Mouse (Mus musculus) embryonic facial prominence, embryonic 14.5 days (tissue): ENCODE results near the gene Abhd2. TPM values are rescaled to one million over a fixed set of nuclear protein-coding genes. Genes with fewer than 3 reads are reported as not detected.

Experiments
- ATAC-seq: fragments of 200-750 bp; cut with Nextera tagmentation; 2 replicates; pipeline ENCODE4 v1.8.0; 2017; ENCODE audit warnings: low read depth, moderate number of reproducible peaks, moderate TSS enrichment
- DNase-seq: peaks from one replicate; pipeline ENCODE4 v3.0.0-alpha.2; 2015; ENCODE audit warnings: low spot score
- H3K27ac ChIP-seq: fragments of 300-500 bp; sonication (generic); replicated peaks from 2 replicates; pipeline ENCODE4 v1.5.1; 2014; ENCODE audit warnings: low read depth, mild to moderate bottlenecking, low read length, moderate library complexity
- H3K27me3 ChIP-seq: fragments of 300-500 bp; sonication (generic); replicated peaks from 2 replicates; pipeline ENCODE4 v1.6.1; 2014; ENCODE audit warnings: low read length; ENCODE audit not compliant: control insufficient read depth, insufficient read depth
- H3K36me3 ChIP-seq: fragments of 300-500 bp; sonication (generic); 2 replicates; pipeline ENCODE4 v1.6.1; 2014; ENCODE audit warnings: low read length, mixed read lengths; ENCODE audit not compliant: control insufficient read depth, insufficient read depth
- H3K4me1 ChIP-seq: fragments of 300-500 bp; sonication (generic); 2 replicates; pipeline ENCODE4 v1.6.1; 2014; ENCODE audit warnings: antibody characterized with exemption, low read length; ENCODE audit not compliant: control insufficient read depth, insufficient read depth
- H3K4me2 ChIP-seq: fragments of 300-500 bp; sonication (generic); 2 replicates; pipeline ENCODE4 v1.6.1; 2014; ENCODE audit warnings: low read depth, mild to moderate bottlenecking, low read length, moderate library complexity, mixed read lengths
- H3K4me3 ChIP-seq: fragments of 300-500 bp; sonication (generic); 2 replicates; pipeline ENCODE4 v1.5.1; 2014; ENCODE audit warnings: low read depth, mild to moderate bottlenecking, low read length
- H3K9ac ChIP-seq: fragments of 300-500 bp; sonication (generic); 2 replicates; pipeline ENCODE4 v1.6.1; 2014; ENCODE audit warnings: low read depth, mild to moderate bottlenecking, low read length, moderate library complexity, mixed read lengths
- H3K9me3 ChIP-seq: fragments of 300-500 bp; sonication (generic); 2 replicates; pipeline ENCODE4 v1.6.1; 2016; ENCODE audit warnings: low read length; ENCODE audit not compliant: control insufficient read depth
- WGBS: fragments of 180-500 bp; shearing (Covaris S2); extraction: QIAGEN DNeasy Blood & Tissue Kit; methylation state at CpG from one replicate; pipeline ENCODE4 v1.1.7; 2014; 5-methylcytosine and 5-hydroxymethylcytosine counted together
- polyA plus RNA-seq: library from polyadenylated mRNA; unstranded; fragments of >200 nt; fragmentation: Nextera tagmentation; extraction: Ambion mirVana; gene quantifications from 2 replicates; pipeline ENCODE4 v1.2.1, GENCODE M21; 2014

The Abhd2 gene
- polyA plus RNA-seq, 1 experiment from 2014 or later = 14.5 TPM

DNA sequence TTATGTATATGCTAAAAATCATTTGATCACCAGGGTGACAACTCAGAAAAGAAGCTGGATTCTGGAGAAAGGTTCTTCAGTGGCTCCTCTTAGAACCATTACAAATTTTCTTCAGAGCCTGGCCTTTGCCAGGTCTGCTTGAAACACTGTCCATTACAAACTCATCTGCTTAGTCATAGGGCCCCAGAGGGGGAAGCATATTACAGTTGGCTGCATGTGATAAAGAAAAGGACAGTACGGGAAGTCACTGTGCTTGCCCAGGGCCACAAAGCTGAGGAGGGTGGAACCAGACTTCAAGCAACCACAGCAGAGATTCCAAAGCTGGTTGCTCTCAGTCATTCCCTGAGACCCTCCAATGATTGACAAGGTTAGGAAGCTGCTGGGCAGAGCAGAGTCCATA is 3.1 kb upstream of the Abhd2 start:
- Histone ChIP-seq H3K4me3 (no peak overlapping the region), H3K4me1 (peaks cover 12% of the 10 kb centered on the region), H3K36me3 (no peaks in the 10 kb centered on the region), H3K4me2 (no peak overlapping the region), H3K27me3 (no peaks in the 10 kb centered on the region), H3K27ac (no peak overlapping the region), H3K9me3 (no peaks in the 10 kb centered on the region), H3K9ac (no peak overlapping the region)
- DNase-seq (no peak), ATAC-seq (no peak)
- WGBS = 59% methylated on average over 1 of the region's 1 CpGs

DNA sequence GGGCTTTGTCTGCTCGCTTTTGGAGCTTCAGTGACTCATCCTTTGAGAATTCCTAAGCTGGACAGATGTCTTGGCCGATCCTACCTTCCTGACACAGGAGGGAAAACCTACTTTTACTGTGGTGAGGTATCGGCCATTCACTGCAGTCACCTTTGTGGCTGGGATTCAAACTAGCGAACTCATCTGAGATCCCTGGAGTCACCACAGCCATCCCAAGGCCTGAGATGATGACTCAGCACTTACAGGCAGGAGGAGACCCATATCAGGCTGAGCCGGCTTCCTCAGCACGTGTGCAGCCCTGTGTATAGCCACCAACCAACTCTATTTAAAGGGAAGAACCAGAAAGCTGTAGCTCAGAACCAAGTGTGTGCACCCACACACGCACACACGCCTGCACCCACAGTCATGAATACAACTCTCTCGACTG is 2.0 kb upstream of the Abhd2 start:
- WGBS = 78% methylated on average over 9 of the region's 9 CpGs

DNA sequence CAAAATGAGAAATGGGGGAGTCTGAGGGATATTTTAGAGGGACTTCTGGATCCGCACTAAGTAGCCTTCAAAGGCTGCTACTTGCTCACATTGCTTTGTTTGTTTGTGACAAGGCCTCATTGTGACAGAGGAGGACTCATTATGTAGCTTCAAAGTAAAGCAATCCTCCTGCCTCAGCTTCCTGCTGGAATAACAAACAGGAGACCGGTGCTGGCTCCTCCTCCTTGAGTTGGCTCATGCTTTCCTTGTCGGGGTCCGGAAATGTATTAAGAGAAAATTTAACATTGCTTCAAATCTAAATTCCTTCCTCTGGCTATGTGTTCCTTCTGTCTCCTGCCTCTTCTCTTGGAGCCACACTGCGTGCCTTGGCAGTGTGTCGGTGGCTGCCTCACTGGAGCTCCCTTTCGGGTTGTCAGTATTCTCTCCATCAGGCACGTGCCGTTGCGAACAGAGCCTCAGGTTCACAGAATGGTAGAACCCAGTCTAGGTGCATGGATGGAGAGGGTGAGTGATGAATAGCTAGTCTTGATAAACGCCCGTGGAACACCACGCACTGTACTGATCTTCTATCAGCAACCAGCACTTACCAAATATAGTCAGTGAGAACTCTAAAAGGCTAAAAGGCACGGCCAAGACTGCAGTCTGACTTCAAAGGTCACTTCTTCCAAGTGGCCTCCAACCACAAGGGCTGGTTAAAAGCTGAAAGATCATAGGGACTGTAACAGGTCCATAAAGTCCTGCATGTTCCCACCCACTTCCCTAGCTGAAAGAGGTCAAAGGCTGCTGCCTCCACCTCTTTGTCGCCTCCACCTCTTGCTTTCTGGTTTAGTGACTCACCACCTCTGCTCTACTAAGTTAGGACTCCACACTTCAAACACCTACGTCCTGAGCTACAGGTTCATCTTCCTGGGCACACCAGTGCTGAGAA is 874 bp upstream of the Abhd2 start:
- Histone ChIP-seq H3K4me2 (peak overlapping the region; percentile 61), H3K36me3 (no peaks in the 10 kb centered on the region), H3K4me3 (peak overlapping the region; percentile 77), H3K27me3 (no peaks in the 10 kb centered on the region), H3K9me3 (no peaks in the 10 kb centered on the region), H3K9ac (0 out of 2 replicates have a peak overlapping the region, but pooled peaks have one; percentile 32), H3K4me1 (peaks cover 12% of the 10 kb centered on the region), H3K27ac (no peak overlapping the region)
- WGBS = 86% methylated on average over 16 of the region's 16 CpGs
- ATAC-seq (no peak), DNase-seq (no peak)

More for the DNA sequence above, 2.0 kb upstream of the Abhd2 start:
- Histone ChIP-seq H3K9ac (no peak overlapping the region), H3K4me2 (no peak overlapping the region), H3K4me1 (peaks cover 12% of the 10 kb centered on the region), H3K4me3 (no peak overlapping the region), H3K36me3 (no peaks in the 10 kb centered on the region), H3K27ac (no peak overlapping the region), H3K9me3 (no peaks in the 10 kb centered on the region), H3K27me3 (no peaks in the 10 kb centered on the region)
- ATAC-seq = no peak
- DNase-seq = no peak

DNA sequence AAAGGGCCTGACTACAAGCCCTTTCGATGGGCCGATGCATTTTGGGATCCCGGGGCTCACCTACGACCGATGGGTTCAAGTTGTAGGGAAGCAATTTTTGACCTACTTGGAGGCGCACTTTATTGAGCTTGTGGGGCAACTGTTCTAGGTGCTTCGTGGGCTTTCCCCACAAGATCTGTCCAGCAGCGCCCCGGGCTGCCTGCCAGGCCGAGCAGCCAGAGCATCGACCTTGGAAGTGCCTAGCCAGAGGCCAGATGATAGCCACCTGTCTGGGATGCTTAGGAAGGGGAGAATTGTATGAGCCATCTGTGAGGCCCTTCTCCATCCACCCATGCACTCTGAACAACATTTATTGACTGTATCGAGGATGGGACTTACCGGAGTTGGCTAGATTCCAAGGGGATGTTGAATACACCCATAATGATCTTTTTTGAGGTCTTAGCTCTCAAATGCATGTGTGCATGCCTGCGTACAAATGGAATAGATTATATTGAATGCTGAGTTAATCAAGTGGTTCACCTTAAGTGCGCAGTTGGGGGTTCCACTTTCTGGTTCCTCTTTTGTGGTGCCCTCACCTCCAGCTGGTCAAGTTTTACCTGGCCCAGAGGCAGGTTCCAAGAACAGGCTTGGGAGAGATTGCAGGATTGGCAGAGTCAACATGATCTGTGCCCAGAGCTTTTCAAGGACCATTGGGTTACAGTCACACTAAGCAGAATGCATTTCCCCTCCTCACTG is 906 bp downstream of the Abhd2 start:
- WGBS = 10% methylated on average over 15 of the region's 15 CpGs

DNA sequence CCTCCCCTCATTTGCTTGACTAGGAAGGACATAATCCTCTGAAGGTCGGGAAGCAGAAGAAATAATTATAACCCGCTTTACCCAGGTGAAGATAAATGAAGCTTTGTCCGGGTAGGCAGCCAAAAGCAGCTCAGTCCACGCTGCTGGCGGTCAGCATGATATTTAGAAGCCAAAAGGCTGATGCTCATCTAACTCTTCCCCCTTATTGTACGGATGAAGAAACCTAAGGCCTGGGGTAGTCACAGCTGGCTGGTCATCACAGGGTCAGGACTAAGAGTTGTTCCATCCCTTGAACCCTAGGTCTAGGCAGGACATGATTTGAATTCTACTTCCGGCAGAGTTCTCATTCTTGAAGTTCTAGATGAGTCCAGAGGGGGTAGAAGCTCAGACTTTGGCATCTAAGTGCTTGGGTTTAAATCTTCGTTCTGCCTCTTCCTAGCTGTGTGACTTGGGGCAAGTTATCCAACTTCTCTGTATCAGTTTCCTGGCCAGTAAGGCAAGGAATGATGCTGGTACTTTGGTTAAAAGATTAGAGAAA is 1.5 kb downstream of the Abhd2 start:
- 77% methylated on average over 8 of the region's 8 CpGs for WGBS
- ATAC-seq = no peak
- H3K9ac ChIP-seq = peak overlapping the region; percentile 81; the same call in 1 of the 2 replicates

More for the DNA sequence above, 906 bp downstream of the Abhd2 start:
- Histone ChIP-seq H3K27me3 (no peaks in the 10 kb centered on the region), H3K4me1 (peaks cover 13% of the 10 kb centered on the region), H3K4me2 (peak overlapping the region; percentile 84), H3K9me3 (no peaks in the 10 kb centered on the region), H3K9ac (peak overlapping the region; percentile 81), H3K36me3 (no peaks in the 10 kb centered on the region), H3K4me3 (peak overlapping the region; percentile 77), H3K27ac (peak overlapping the region; percentile 79; the same call in 1 of the 2 replicates)
- DNase-seq = no peak
- no peak for ATAC-seq

DNA sequence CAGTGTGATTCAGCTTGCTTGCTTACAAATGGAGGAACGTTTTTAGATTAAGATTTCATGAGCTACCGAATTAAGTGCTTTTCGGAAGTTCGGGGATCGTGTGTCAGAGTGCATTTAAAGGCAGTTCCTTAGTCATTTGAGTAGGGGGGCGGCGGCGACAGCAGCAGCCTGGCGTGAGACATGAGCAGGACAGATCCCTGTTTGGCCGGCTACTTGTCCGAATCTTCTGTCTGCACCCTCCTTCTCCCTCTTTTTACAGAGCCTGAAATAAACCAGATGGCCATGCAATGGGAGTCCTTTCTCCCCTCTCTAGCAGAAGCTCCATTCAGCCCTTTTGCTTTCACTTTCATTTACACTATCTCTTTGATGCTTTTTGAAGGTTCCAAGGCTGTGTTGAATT is 2.3 kb downstream of the Abhd2 start:
- peak overlapping the region; percentile 84 for H3K4me2 ChIP-seq
- DNase-seq (peak; percentile 49), ATAC-seq (no peak)
- H3K4me3 ChIP-seq = peak overlapping the region; percentile 77
- WGBS = 19% methylated on average over 11 of the region's 11 CpGs
- peaks cover 21% of the 10 kb centered on the region for H3K4me1 ChIP-seq
- no peaks in the 10 kb centered on the region for H3K36me3 ChIP-seq
- H3K9me3 ChIP-seq = no peaks in the 10 kb centered on the region
- no peaks in the 10 kb centered on the region for H3K27me3 ChIP-seq
- H3K27ac ChIP-seq = no peak overlapping the region
- 0 out of 2 replicates have a peak overlapping the region, but pooled peaks have one; percentile 6 for H3K9ac ChIP-seq

More for the DNA sequence above, 1.5 kb downstream of the Abhd2 start:
- DNase-seq = no peak
- no peak overlapping the region for H3K27ac ChIP-seq
- peak overlapping the region; percentile 84 for H3K4me2 ChIP-seq
- H3K4me1 ChIP-seq = peaks cover 19% of the 10 kb centered on the region
- no peaks in the 10 kb centered on the region for H3K36me3 ChIP-seq
- no peaks in the 10 kb centered on the region for H3K27me3 ChIP-seq
- no peaks in the 10 kb centered on the region for H3K9me3 ChIP-seq
- H3K4me3 ChIP-seq = peak overlapping the region; percentile 77

DNA sequence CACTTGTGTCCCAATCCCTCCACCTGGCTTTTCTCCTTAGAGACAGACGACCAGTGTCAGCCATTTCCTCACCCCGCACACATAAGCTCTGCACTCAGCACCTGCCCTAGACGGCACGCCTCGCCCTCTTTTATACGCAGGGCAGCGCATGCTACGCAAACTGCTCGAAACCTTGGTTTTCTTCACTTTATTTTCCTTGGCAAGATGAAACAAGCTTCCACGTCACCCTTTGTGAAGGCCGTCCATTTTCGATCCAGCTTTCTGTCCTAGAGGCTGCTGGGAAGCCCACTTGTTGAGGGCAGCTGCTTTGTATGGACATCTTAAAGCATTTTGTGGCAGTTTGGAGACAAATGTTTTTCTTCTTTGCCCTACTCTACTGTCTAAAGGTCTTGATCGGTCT is 5.4 kb downstream of the Abhd2 start:
- ATAC-seq = no peak; the same call in 1 of the 2 replicates
- H3K27ac ChIP-seq = no peak overlapping the region
- H3K27me3 ChIP-seq = no peaks in the 10 kb centered on the region
- H3K9ac ChIP-seq = no peak overlapping the region
- no peak overlapping the region for H3K4me2 ChIP-seq
- no peak overlapping the region for H3K4me3 ChIP-seq
- no peaks in the 10 kb centered on the region for H3K36me3 ChIP-seq
- no peaks in the 10 kb centered on the region for H3K9me3 ChIP-seq
- 75% methylated on average over 13 of the region's 13 CpGs for WGBS
- DNase-seq = no peak
- H3K4me1 ChIP-seq = peaks cover 27% of the 10 kb centered on the region

DNA sequence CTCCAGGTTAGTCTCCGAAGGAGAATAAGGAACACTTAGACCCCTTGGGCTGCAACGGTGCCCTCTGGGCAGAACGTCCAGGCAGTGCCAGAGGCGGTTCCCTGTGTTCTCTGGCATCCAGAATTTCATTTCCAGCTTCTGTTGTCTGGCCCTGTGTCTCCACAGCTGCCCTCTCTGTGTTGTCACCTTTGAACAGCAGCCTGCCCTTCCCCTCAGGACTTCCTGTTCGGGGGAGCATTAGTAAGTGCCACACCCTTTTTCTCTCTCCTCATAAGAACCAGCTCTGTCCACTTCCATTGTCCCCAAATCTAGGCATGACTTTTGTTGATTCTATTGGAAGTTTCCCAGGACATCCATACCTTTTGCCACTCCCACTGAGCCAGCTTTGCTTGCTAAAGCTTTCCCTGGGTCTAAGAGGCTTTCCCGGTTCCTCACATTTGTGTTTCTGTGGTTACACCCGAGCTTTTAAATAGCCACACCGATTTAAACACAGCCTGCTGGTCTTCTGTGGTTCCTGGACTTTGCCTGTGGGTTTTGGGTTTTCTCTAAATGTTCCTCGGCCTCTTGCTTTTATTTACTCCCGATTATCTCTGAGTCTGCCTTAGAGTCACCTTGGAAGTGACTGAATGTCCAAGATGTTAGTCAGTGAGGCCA is 6.5 kb downstream of the Abhd2 start:
- H3K27ac ChIP-seq = no peak overlapping the region; the same call in 1 of the 2 replicates
- DNase-seq (no peak), ATAC-seq (no peak)
- no peaks in the 10 kb centered on the region for H3K36me3 ChIP-seq
- 60% methylated on average over 10 of the region's 10 CpGs for WGBS
- no peak overlapping the region for H3K4me3 ChIP-seq
- H3K4me2 ChIP-seq = no peak overlapping the region
- H3K27me3 ChIP-seq = no peaks in the 10 kb centered on the region
- no peak overlapping the region for H3K9ac ChIP-seq
- no peaks in the 10 kb centered on the region for H3K9me3 ChIP-seq
- H3K4me1 ChIP-seq = peaks cover 19% of the 10 kb centered on the region
